Mouse (Mus musculus) liver (tissue): ENCODE measurements around the gene Cxadr.
"Not testable (repeated sequence)": the region's sequence is repeated elsewhere in the genome, so short reads cannot be mapped to it uniquely, and the experiment has no call there.

ENCODE experiments used
- DNase-seq: peaks from one replicate; pipeline ENCODE4 v3.0.0-alpha.2; 2020; ENCODE audit warnings: mixed read lengths

Gene Cxadr

GRCm38 (mm10) chr16:78307476-78308192 is 6.3 kb downstream of the Cxadr start:
- DNase-seq, result no peak

GRCm38 (mm10) chr16:78309258-78309657 is 8.0 kb downstream of the Cxadr start:
- no peak for DNase-seq

GRCm38 (mm10) chr16:78313135-78313887 is 12.0 kb downstream of the Cxadr start:
- no peak for DNase-seq

- no peak for DNase-seq
Observed at GRCm38 (mm10) chr16:78314026-78314425, 12.7 kb downstream of the Cxadr start.

GRCm38 (mm10) chr16:78316849-78317248 is 15.6 kb downstream of the Cxadr start:
- peak; percentile 19 for DNase-seq

GRCm38 (mm10) chr16:78317960-78318359 is 16.7 kb downstream of the Cxadr start:
- DNase-seq, result no peak

GRCm38 (mm10) chr16:78319711-78320110 is 18.4 kb downstream of the Cxadr start:
- DNase-seq, result no peak

- DNase-seq, result no peak
Observed at GRCm38 (mm10) chr16:78321559-78321958, 20.3 kb downstream of the Cxadr start.

- no peak for DNase-seq
Observed at GRCm38 (mm10) chr16:78322140-78322539, 20.9 kb downstream of the Cxadr start.

GRCm38 (mm10) chr16:78325972-78326848 is 24.9 kb downstream of the Cxadr start:
- no peak for DNase-seq

- no peak for DNase-seq
Observed at GRCm38 (mm10) chr16:78327562-78327961, 26.3 kb downstream of the Cxadr start.

- DNase-seq, result no peak
Observed at GRCm38 (mm10) chr16:78327999-78328398, 26.7 kb downstream of the Cxadr start.

- DNase-seq, result no peak
Observed at GRCm38 (mm10) chr16:78337226-78337625, 35.9 kb downstream of the Cxadr start.

- DNase-seq, result no peak
Observed at GRCm38 (mm10) chr16:78341356-78341755, 40.1 kb downstream of the Cxadr start.

- no peak for DNase-seq
Observed at GRCm38 (mm10) chr16:78342767-78343166, 41.5 kb downstream of the Cxadr start.

GRCm38 (mm10) chr16:78343792-78344191 is 42.5 kb downstream of the Cxadr start:
- no peak for DNase-seq

- DNase-seq, result no peak
Observed at GRCm38 (mm10) chr16:78346662-78347327, 45.5 kb downstream of the Cxadr start.

- DNase-seq, result no peak
Observed at GRCm38 (mm10) chr16:78347328-78347926, 46.1 kb downstream of the Cxadr start.

- DNase-seq, result no peak
Observed at GRCm38 (mm10) chr16:78357757-78358156, 56.5 kb downstream of the Cxadr start.

GRCm38 (mm10) chr16:78361466-78361865 is 60.2 kb downstream of the Cxadr start:
- DNase-seq, result no peak

GRCm38 (mm10) chr16:78364554-78364953 is 63.3 kb downstream of the Cxadr start:
- DNase-seq, result not testable (repeated sequence)

GRCm38 (mm10) chr16:78371491-78372046 is 70.3 kb downstream of the Cxadr start:
- no peak for DNase-seq
